Mouse (Mus musculus): ENCODE measurements around the gene Inhbb. TPM values are rescaled to one million over a fixed set of nuclear protein-coding genes. Genes with fewer than 3 reads are reported as not detected.
A peak's percentile ranks its signal among the peaks of the same experiment; 100 is the strongest.

Inhbb gene
- 25.1 and 55.3 TPM in 2 replicates for polyA plus RNA-seq (2011; ENCODE audit: insufficient read length, low read depth, missing spikeins)

DNA sequence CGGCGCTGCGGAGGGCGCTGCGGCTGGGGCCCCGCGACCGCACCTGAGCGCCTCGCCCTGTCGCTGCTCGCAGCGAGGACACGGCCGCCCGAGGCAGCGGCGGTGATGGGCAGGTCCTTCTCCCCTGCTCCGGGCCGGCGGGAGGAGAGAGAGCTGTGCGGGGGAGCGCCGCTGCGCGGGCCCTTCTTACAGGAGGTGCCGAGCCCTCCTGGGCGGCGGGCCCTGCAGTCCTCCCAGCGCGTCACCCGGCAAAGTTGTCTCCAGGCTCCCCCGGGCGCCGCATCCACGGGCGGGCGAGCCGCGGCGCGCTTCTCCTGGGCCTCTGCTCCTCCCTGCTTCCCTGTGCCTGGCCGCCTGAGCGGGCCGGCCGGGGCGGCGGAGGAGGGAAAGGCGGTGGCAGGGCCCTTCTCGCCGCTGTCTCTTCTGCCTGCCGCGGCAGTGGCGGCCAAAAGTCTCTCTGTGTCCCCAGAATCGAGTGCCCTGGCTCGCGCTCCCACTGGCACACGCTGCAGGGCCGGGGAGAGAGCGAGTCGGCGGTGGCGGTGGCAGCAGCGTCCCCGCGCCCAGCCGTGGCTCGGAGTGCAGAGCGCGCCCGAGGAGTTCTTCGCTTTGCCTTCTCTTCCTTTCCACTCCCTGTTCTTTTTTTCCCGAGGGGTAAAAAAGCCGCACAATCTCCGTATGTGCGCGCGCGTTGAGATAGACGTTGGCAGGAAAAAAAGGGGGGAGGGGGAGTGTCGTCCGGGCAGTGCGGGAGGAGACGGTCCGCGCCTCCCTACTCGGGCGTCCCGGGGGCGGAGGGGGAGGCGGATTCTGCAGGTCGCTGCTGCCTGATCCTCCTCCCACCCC is at the start of gene Inhbb:
TSS of gene Inhbb (minus strand) at position 673 of the 846 bp plus-strand sequence.
- H3K4me1 ChIP-seq (ENCODE audit: control insufficient read depth, insufficient read depth, low read length), result no peaks in the 10 kb centered on the region
- TF ChIP-seq CTCF (IDR thresholded peaks at IDR 0.05; ENCODE audit: borderline replicate concordance, insufficient read depth, low read length) (no peak), POLR2A (IDR thresholded peaks at IDR 0.05; ENCODE audit: low read depth, low read length) (no peak; the same call in none of the 2 replicates)
- H3K27ac ChIP-seq (ENCODE audit: insufficient read depth, low read length), result peak within 1 kb of the TSS; percentile 51
- peak within 1 kb of the TSS; percentile 62 for H3K4me3 ChIP-seq (ENCODE audit: insufficient read depth, low read length)

DNA sequence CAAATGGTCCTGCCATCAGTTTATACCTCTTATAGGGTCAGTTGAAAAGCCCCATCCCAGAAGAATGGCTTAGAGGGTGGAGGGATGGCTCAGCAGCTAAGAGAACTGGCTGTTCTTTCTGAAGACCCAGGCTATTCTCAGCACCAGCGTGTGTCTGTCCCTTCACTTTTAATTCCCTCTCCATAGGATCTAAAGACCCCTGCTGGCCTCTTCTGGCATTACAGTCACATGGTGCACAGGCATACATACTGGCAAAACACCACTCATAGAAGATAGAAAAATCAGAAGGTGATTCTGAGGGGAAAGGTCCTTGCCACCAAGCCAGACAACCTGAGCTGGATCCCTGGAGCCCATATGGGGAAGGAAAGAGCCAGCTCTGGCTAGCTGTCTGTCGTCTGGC is 41.3 kb upstream of the Inhbb start:
- TF ChIP-seq POLR2A (IDR thresholded peaks at IDR 0.05; ENCODE audit: low read depth, low read length) (no peak), CTCF (IDR thresholded peaks at IDR 0.05; ENCODE audit: borderline replicate concordance, insufficient read depth, low read length) (no peak)
- no peaks in the 10 kb centered on the region for H3K4me1 ChIP-seq (ENCODE audit: control insufficient read depth, insufficient read depth, low read length)

DNA sequence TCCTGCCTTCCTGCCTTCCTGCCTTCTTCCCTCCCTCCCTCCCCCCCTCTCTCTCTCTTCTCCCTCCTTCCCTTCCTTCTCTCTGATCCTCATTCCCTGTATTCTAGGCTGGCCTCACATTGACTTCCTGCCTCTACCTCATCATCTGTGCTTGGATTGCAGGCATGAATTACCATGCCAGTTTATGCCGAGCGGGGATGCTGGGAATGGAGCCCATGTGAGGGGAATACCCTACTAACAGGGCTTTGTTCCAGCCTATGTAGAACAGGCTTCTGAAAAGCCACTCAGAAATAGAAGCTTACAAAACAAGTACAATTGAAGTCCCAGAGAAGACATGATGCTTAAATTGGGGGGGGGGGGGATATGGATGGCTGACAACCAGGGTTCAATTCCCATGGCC is 38.0 kb upstream of the Inhbb start:
- no peak overlapping the region for H3K27ac ChIP-seq (ENCODE audit: insufficient read depth, low read length)
- TF ChIP-seq POLR2A (IDR thresholded peaks at IDR 0.05; ENCODE audit: low read depth, low read length) (no peak), CTCF (IDR thresholded peaks at IDR 0.05; ENCODE audit: borderline replicate concordance, insufficient read depth, low read length) (no peak)
- no peaks in the 10 kb centered on the region for H3K4me1 ChIP-seq (ENCODE audit: control insufficient read depth, insufficient read depth, low read length)
- H3K4me3 ChIP-seq (ENCODE audit: insufficient read depth, low read length), result no peak overlapping the region

More for the DNA sequence above, 41.3 kb upstream of the Inhbb start:
- H3K4me3 ChIP-seq (ENCODE audit: insufficient read depth, low read length), result no peak overlapping the region
- H3K27ac ChIP-seq (ENCODE audit: insufficient read depth, low read length), result no peak overlapping the region

GRCm38 (mm10) chr1:119457993-119458605 is 36.1 kb upstream of the Inhbb start:
- TF ChIP-seq POLR2A (IDR thresholded peaks at IDR 0.05; ENCODE audit: low read depth, low read length) (no peak), CTCF (IDR thresholded peaks at IDR 0.05; ENCODE audit: borderline replicate concordance, insufficient read depth, low read length) (no peak)
- no peaks in the 10 kb centered on the region for H3K4me1 ChIP-seq (ENCODE audit: control insufficient read depth, insufficient read depth, low read length)
- H3K27ac ChIP-seq (ENCODE audit: insufficient read depth, low read length), result no peak overlapping the region
- H3K4me3 ChIP-seq (ENCODE audit: insufficient read depth, low read length), result no peak overlapping the region

DNA sequence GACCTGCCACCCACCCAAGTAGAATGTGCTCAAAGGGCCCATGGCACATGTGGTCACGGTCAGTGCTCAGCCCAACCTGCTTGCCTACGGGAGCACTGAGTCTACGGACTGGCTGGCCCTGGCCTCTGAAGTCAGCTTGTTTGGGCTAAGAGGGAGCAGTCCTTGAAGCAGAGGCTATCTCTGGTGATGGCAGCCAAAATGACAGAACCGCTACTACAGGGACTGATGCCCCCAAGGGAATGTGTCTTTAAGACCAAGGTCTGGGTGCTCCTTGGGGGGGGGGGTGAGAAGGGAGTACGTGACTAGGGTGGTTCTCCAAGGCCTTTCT is 35.4 kb upstream of the Inhbb start:
- TF ChIP-seq POLR2A (IDR thresholded peaks at IDR 0.05; ENCODE audit: low read depth, low read length) (no peak), CTCF (IDR thresholded peaks at IDR 0.05; ENCODE audit: borderline replicate concordance, insufficient read depth, low read length) (no peak)
- H3K4me3 ChIP-seq (ENCODE audit: insufficient read depth, low read length), result no peak overlapping the region
- H3K27ac ChIP-seq (ENCODE audit: insufficient read depth, low read length), result no peak overlapping the region
- no peaks in the 10 kb centered on the region for H3K4me1 ChIP-seq (ENCODE audit: control insufficient read depth, insufficient read depth, low read length)

DNA sequence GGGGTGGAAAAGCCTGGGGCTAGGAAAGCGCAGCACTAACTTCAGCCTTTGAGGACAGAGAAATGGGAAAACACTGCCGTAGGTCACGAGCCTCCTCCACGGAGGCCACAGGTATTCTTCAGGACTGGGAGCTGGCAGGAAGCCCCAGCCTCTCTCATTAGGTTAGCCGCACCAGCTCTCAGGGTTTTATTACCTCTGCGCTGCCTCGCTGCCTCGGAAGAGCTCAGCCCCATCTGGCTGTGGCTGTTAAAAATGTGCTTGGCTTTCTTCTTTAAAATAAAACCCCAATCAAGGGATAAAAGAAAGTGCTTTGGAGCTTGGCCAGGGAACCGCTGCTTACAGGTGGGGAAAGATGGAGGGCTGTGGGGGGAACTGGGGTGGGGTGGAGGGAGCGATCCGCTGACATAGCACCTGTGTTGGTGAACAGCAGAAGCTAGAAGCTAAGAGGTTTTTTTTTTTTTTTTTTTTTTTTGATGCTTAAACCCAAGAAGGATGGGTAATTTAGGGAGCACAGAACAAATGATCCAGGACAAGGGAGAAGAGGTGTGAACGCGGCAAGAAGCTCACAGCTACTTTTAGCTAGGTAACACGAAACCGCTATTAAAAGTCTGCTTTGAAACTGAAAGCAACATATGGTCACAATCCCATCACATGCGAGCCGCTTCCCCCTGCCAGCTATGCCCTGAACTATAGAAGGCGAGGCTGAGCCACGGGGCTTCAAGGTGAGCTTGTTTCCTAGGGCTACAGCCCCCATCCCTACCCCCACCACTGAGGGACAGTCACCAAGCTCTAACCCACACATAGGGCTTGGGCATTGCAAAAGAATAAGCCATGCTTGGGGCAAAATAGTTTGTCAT is 34.9 kb upstream of the Inhbb start:
- Histone ChIP-seq H3K4me1 (ENCODE audit: control insufficient read depth, insufficient read depth, low read length) (no peaks in the 10 kb centered on the region), H3K4me3 (ENCODE audit: insufficient read depth, low read length) (no peak overlapping the region), H3K27ac (ENCODE audit: insufficient read depth, low read length) (no peak overlapping the region)
- TF ChIP-seq CTCF (IDR thresholded peaks at IDR 0.05; ENCODE audit: borderline replicate concordance, insufficient read depth, low read length) (no peak), POLR2A (IDR thresholded peaks at IDR 0.05; ENCODE audit: low read depth, low read length) (no peak)

- Histone ChIP-seq H3K4me1 (ENCODE audit: control insufficient read depth, insufficient read depth, low read length) (no peaks in the 10 kb centered on the region), H3K27ac (ENCODE audit: insufficient read depth, low read length) (no peak overlapping the region), H3K4me3 (ENCODE audit: insufficient read depth, low read length) (no peak overlapping the region)
- TF ChIP-seq POLR2A (IDR thresholded peaks at IDR 0.05; ENCODE audit: low read depth, low read length) (no peak), CTCF (IDR thresholded peaks at IDR 0.05; ENCODE audit: borderline replicate concordance, insufficient read depth, low read length) (no peak)
Measured at GRCm38 (mm10) chr1:119453731-119454130, 31.7 kb upstream of the Inhbb start.

DNA sequence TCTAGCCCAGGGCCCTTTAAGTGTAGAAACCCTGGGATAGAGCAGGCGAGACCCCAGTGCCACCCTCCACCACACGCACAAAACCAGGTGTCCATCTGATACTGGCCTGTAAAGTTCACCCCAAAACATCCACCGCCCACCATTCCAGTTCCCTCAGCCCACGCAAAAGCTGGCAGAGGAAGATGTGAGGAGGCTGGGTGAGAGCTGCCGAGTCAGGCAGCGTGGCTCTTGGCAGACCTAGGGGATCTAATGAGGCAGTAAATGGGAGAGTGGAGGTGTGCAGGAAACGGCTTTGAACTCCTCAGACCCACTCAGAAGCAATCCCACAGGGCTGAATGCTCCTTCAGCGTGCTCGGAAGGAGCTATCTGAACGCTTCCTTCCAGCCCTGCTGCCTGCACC is 29.4 kb upstream of the Inhbb start:
- H3K4me1 ChIP-seq (ENCODE audit: control insufficient read depth, insufficient read depth, low read length), result no peaks in the 10 kb centered on the region
- TF ChIP-seq CTCF (IDR thresholded peaks at IDR 0.05; ENCODE audit: borderline replicate concordance, insufficient read depth, low read length) (no peak), POLR2A (IDR thresholded peaks at IDR 0.05; ENCODE audit: low read depth, low read length) (no peak)
- no peak overlapping the region for H3K27ac ChIP-seq (ENCODE audit: insufficient read depth, low read length)
- no peak overlapping the region for H3K4me3 ChIP-seq (ENCODE audit: insufficient read depth, low read length)

GRCm38 (mm10) chr1:119450651-119451345 is 28.8 kb upstream of the Inhbb start:
- Histone ChIP-seq H3K4me1 (ENCODE audit: control insufficient read depth, insufficient read depth, low read length) (no peaks in the 10 kb centered on the region), H3K27ac (ENCODE audit: insufficient read depth, low read length) (no peak overlapping the region), H3K4me3 (ENCODE audit: insufficient read depth, low read length) (no peak overlapping the region)
- TF ChIP-seq POLR2A (IDR thresholded peaks at IDR 0.05; ENCODE audit: low read depth, low read length) (no peak), CTCF (IDR thresholded peaks at IDR 0.05; ENCODE audit: borderline replicate concordance, insufficient read depth, low read length) (no peak)
